Mouse (Mus musculus): ENCODE data around the gene Hmces. TPM values are rescaled to one million over a fixed set of nuclear protein-coding genes. Genes with fewer than 3 reads are reported as not detected.

The Hmces gene
- polyA plus RNA-seq, 1 experiment from 2014 or later, result 52.3 TPM

DNA sequence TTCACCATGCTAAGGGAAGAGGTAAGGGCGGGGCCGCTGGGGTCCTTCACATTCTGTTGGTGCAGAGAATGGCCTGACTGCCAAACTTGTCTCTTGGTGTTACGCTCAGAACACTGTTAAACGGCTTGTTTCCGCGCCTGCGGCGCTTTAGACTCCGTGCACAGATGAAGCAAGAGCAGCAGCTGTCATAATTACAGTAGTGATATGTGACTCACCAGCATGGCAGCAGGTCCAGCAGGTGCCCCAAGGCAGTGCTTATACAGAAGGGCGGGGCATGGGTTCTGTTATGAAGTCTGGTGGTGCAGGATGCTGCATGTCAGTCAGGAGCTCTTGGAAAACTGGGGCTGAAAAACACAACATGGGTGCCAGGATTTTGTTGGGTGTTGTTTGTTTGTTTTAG lies 15.7 kb upstream of the Hmces start:
- peaks cover 24% of the 10 kb centered on the region for H3K36me3 ChIP-seq (ENCODE audit: control insufficient read depth, insufficient read depth, low read length)
- no peak overlapping the region for H3K27ac ChIP-seq (ENCODE audit: low read depth, low read length)
- ATAC-seq (ENCODE audit: low FRiP score) (no peak), DNase-seq (ENCODE audit: low spot score) (no peak)
- H3K4me2 ChIP-seq (replicated peaks; ENCODE audit: low read depth, low read length), result no peak overlapping the region
- H3K9me3 ChIP-seq (ENCODE audit: control insufficient read depth, low read length), result no peaks in the 10 kb centered on the region
- H3K4me3 ChIP-seq (ENCODE audit: low read depth, low read length), result no peak overlapping the region
- H3K9ac ChIP-seq (ENCODE audit: low read depth, low read length), result no peak overlapping the region
- H3K4me1 ChIP-seq (replicated peaks; ENCODE audit: control insufficient read depth, insufficient read depth, low read length), result no peaks in the 10 kb centered on the region
- WGBS, result 96% methylated on average over 10 of the region's 10 CpGs
- H3K27me3 ChIP-seq (ENCODE audit: control insufficient read depth, insufficient read depth, low read length), result no peaks in the 10 kb centered on the region

DNA sequence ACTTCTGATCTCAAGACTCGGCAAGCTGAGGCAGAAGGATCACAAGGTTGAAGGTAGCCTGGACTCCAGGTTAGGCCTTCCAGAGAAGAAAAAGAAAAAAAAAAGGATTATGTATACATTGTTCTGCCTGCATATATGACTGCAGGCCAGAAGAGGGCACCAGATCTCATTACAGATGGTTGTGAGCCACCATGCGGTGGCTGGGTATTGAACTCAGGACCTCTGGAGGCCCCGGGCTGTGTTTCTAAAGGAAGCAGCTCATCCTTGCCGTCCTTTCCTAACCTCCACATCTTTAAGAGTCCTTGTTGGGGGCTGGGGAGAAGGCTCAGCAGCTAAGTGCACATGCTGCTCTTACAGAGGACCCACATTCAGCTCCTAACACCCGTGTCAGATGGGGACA lies 7.1 kb upstream of the Hmces start:
- H3K9ac ChIP-seq (ENCODE audit: low read depth, low read length), result no peak overlapping the region
- WGBS, result 76% methylated on average over 5 of the region's 5 CpGs
- no peaks in the 10 kb centered on the region for H3K4me1 ChIP-seq (replicated peaks; ENCODE audit: control insufficient read depth, insufficient read depth, low read length)
- no peak overlapping the region for H3K4me2 ChIP-seq (replicated peaks; ENCODE audit: low read depth, low read length)
- H3K4me3 ChIP-seq (ENCODE audit: low read depth, low read length), result no peak overlapping the region
- H3K36me3 ChIP-seq (ENCODE audit: control insufficient read depth, insufficient read depth, low read length), result peaks cover 14% of the 10 kb centered on the region
- peak; percentile 31 for DNase-seq (ENCODE audit: low spot score)
- H3K27ac ChIP-seq (ENCODE audit: low read depth, low read length), result no peak overlapping the region
- no peaks in the 10 kb centered on the region for H3K27me3 ChIP-seq (ENCODE audit: control insufficient read depth, insufficient read depth, low read length)
- H3K9me3 ChIP-seq (ENCODE audit: control insufficient read depth, low read length), result no peaks in the 10 kb centered on the region
- no peak for ATAC-seq (ENCODE audit: low FRiP score)

DNA sequence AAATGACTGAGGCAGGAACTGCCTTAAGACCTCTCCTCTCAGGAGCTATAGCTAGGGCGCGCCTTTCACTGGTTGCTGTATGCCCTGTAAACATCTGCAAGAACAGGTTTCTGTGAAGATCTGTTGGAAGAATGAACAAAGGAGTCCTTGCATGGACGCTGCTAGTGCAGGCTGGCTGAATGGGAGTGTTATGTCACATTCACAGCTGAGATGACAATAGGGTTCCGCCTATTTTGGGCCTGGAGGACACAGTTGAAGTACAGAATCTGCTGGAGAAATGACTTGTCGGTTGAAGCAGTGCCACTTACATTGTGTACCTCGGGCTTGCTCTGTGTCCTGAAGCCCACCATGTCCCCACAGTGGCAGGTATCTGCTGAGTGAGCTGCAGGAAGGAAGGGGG lies 4.6 kb upstream of the Hmces start:
- H3K36me3 ChIP-seq (ENCODE audit: control insufficient read depth, insufficient read depth, low read length), result peaks cover 10% of the 10 kb centered on the region; the same call in 1 of the 2 replicates
- WGBS, result 86% methylated on average over 6 of the region's 6 CpGs
- ATAC-seq (ENCODE audit: low FRiP score), result no peak
- H3K9me3 ChIP-seq (ENCODE audit: control insufficient read depth, low read length), result no peaks in the 10 kb centered on the region
- H3K4me3 ChIP-seq (ENCODE audit: low read depth, low read length), result no peak overlapping the region
- H3K4me1 ChIP-seq (replicated peaks; ENCODE audit: control insufficient read depth, insufficient read depth, low read length), result no peaks in the 10 kb centered on the region
- no peak overlapping the region for H3K4me2 ChIP-seq (replicated peaks; ENCODE audit: low read depth, low read length)
- no peaks in the 10 kb centered on the region for H3K27me3 ChIP-seq (ENCODE audit: control insufficient read depth, insufficient read depth, low read length)
- no peak for DNase-seq (ENCODE audit: low spot score)
- no peak overlapping the region for H3K27ac ChIP-seq (ENCODE audit: low read depth, low read length)
- no peak overlapping the region for H3K9ac ChIP-seq (ENCODE audit: low read depth, low read length)

DNA sequence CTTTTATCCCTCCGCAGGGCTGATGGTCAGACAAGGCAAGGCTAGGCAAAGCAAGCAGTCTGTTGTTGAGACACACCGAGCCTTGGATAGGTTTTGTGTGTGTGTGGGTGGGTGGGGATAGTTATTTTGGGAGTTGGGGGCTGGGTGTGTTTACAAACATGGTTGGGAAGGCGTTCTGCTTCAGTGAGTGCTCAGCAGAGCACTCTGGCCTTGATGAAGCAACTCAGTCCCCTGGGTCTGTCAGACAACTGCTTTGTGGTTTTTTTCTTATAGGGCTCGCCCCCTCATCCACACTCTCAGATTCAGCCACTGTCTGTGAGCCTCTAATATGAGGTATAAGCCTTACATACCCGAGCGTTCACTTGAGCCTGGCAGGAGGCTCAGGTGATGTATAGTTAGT lies 2.2 kb upstream of the Hmces start:
- Histone ChIP-seq H3K9ac (ENCODE audit: low read depth, low read length) (no peak overlapping the region), H3K4me3 (ENCODE audit: low read depth, low read length) (no peak overlapping the region), H3K9me3 (ENCODE audit: control insufficient read depth, low read length) (no peaks in the 10 kb centered on the region), H3K27me3 (ENCODE audit: control insufficient read depth, insufficient read depth, low read length) (no peaks in the 10 kb centered on the region), H3K27ac (ENCODE audit: low read depth, low read length) (no peak overlapping the region), H3K36me3 (ENCODE audit: control insufficient read depth, insufficient read depth, low read length) (0 out of 2 replicates have a peak, but pooled peaks cover 4% of the 10 kb centered on the region), H3K4me2 (replicated peaks; ENCODE audit: low read depth, low read length) (no peak overlapping the region), H3K4me1 (replicated peaks; ENCODE audit: control insufficient read depth, insufficient read depth, low read length) (no peaks in the 10 kb centered on the region; the same call in 1 of the 2 replicates)
- DNase-seq (ENCODE audit: low spot score) (no peak), ATAC-seq (ENCODE audit: low FRiP score) (no peak)
- 92% methylated on average over 6 of the region's 6 CpGs for WGBS

DNA sequence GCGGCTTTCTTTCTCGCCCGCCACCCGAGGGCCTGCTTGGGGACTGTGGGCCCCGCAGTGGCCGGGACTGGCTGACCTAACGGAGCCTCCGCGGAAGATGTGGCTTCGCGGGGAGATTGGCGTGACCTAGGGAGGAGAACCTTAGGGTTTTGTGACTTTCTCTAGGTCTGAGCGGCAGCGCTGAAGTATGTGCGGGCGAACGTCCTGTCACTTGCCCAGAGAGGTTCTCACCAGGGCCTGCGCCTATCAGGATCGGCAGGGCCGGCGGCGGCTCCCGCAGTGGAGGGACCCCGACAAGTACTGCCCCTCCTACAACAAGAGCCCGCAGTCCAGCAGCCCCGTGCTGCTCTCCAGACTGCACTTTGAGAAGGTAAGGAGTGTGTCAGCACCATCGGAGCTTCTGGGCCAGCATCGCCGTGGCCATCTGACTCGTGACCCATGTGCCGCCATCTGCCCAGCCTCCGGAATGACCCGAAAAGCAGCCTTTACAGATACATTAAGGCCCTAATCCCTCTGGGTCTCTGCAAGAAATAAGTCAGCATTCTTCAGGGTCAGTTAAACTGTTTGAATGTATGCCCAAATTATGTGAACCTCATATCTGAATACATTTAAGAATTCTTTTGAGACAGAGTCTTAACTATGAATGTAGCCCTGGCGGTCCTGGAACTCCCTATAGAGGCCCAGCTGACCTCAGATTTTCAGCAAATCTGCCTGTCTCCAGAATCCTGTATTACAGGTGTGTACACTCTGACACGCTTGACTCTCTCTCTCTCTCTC lies 779 bp downstream of the Hmces start:
- ATAC-seq (ENCODE audit: low FRiP score) (peak; percentile 70), DNase-seq (ENCODE audit: low spot score) (peak; percentile 68)
- WGBS, result 5% methylated on average over 33 of the region's 35 CpGs
- Histone ChIP-seq H3K36me3 (ENCODE audit: control insufficient read depth, insufficient read depth, low read length) (0 out of 2 replicates have a peak, but pooled peaks cover 2% of the 10 kb centered on the region), H3K4me2 (replicated peaks; ENCODE audit: low read depth, low read length) (peak overlapping the region; percentile 73), H3K4me3 (ENCODE audit: low read depth, low read length) (peak overlapping the region; percentile 75), H3K4me1 (replicated peaks; ENCODE audit: control insufficient read depth, insufficient read depth, low read length) (no peaks in the 10 kb centered on the region; the same call in 1 of the 2 replicates), H3K9ac (ENCODE audit: low read depth, low read length) (peak overlapping the region; percentile 86), H3K9me3 (ENCODE audit: control insufficient read depth, low read length) (no peaks in the 10 kb centered on the region), H3K27me3 (ENCODE audit: control insufficient read depth, insufficient read depth, low read length) (no peaks in the 10 kb centered on the region), H3K27ac (ENCODE audit: low read depth, low read length) (peak overlapping the region; percentile 74)

DNA sequence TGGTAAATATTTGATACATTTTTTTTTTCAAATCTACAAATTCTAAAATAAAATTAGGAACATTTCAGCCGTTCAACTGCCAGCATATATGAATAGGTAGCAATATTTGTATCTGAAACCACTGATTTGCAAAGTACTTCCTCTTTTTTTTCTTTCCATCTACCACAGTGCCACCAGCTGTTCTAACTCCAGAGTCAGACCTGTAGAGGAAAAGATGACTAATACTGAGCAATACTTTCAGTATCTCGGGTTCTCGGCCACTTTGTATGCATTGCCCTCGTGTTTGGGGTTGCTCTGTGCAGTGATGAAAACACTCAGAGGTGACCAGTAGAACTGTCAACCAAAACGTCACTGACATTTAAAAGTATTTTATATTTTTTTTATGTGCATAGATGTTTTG lies 2.2 kb downstream of the Hmces start:
- 93% methylated on average over 5 of the region's 5 CpGs for WGBS
- no peaks in the 10 kb centered on the region for H3K27me3 ChIP-seq (ENCODE audit: control insufficient read depth, insufficient read depth, low read length)
- H3K9ac ChIP-seq (ENCODE audit: low read depth, low read length), result no peak overlapping the region
- H3K4me2 ChIP-seq (replicated peaks; ENCODE audit: low read depth, low read length), result no peak overlapping the region
- ATAC-seq (ENCODE audit: low FRiP score) (no peak), DNase-seq (ENCODE audit: low spot score) (no peak)
- no peaks in the 10 kb centered on the region; the same call in 1 of the 2 replicates for H3K4me1 ChIP-seq (replicated peaks; ENCODE audit: control insufficient read depth, insufficient read depth, low read length)
- H3K27ac ChIP-seq (ENCODE audit: low read depth, low read length), result no peak overlapping the region
- H3K36me3 ChIP-seq (ENCODE audit: control insufficient read depth, insufficient read depth, low read length), result no peaks in the 10 kb centered on the region
- H3K9me3 ChIP-seq (ENCODE audit: control insufficient read depth, low read length), result no peaks in the 10 kb centered on the region
- no peak overlapping the region for H3K4me3 ChIP-seq (ENCODE audit: low read depth, low read length)

DNA sequence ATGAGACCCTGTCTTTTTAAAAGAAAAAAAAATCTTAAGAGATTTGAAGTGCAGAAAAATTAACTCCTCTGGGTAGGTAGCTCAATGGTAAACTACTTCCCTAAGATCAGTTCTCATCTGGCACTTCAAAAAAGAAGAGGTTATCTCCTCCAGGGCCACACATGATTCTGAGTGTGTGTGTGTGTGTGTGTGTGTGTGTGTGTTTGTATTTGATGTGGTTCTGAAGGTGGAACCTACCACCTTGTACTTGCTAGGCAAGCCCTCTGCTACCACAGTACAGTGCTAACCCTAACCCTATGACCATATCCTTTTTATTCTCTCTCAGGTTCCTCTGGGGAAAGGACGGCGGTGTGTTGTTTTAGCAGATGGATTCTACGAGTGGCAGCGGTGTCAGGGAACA lies 7.5 kb downstream of the Hmces start:
- Histone ChIP-seq H3K4me1 (replicated peaks; ENCODE audit: control insufficient read depth, insufficient read depth, low read length) (no peaks in the 10 kb centered on the region), H3K9me3 (ENCODE audit: control insufficient read depth, low read length) (no peaks in the 10 kb centered on the region), H3K4me3 (ENCODE audit: low read depth, low read length) (no peak overlapping the region), H3K27me3 (ENCODE audit: control insufficient read depth, insufficient read depth, low read length) (no peaks in the 10 kb centered on the region), H3K36me3 (ENCODE audit: control insufficient read depth, insufficient read depth, low read length) (no peaks in the 10 kb centered on the region), H3K9ac (ENCODE audit: low read depth, low read length) (no peak overlapping the region), H3K27ac (ENCODE audit: low read depth, low read length) (no peak overlapping the region), H3K4me2 (replicated peaks; ENCODE audit: low read depth, low read length) (no peak overlapping the region)
- ATAC-seq (ENCODE audit: low FRiP score) (no peak), DNase-seq (ENCODE audit: low spot score) (no peak)
- 97% methylated on average over 4 of the region's 4 CpGs for WGBS

DNA sequence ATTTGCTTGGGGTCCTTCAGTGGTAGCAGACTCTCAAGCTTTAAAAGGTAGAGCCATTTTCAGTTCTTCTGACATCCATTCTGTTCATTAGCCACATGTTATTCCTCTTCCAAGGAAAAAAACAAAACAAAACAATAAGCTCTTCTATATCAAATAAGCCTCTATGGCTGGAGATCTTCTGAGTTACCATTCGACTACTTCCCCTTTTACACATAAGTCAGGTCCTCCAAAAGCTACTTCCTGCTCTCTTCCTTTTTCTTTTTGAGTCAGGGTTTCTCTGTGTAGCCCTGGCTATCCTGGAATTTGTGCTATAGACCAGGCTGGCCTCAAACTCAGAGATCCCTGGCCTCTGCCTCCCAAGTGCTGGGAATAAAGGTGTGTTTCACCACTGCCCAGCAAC lies 9.9 kb downstream of the Hmces start:
- Histone ChIP-seq H3K9ac (ENCODE audit: low read depth, low read length) (no peak overlapping the region), H3K27ac (ENCODE audit: low read depth, low read length) (no peak overlapping the region), H3K36me3 (ENCODE audit: control insufficient read depth, insufficient read depth, low read length) (no peaks in the 10 kb centered on the region), H3K4me2 (replicated peaks; ENCODE audit: low read depth, low read length) (no peak overlapping the region), H3K4me1 (replicated peaks; ENCODE audit: control insufficient read depth, insufficient read depth, low read length) (no peaks in the 10 kb centered on the region), H3K4me3 (ENCODE audit: low read depth, low read length) (no peak overlapping the region), H3K27me3 (ENCODE audit: control insufficient read depth, insufficient read depth, low read length) (no peaks in the 10 kb centered on the region), H3K9me3 (ENCODE audit: control insufficient read depth, low read length) (no peaks in the 10 kb centered on the region)
- 94% methylated on average over 1 of the region's 1 CpGs for WGBS
- no peak for DNase-seq (ENCODE audit: low spot score)
- no peak for ATAC-seq (ENCODE audit: low FRiP score)

DNA sequence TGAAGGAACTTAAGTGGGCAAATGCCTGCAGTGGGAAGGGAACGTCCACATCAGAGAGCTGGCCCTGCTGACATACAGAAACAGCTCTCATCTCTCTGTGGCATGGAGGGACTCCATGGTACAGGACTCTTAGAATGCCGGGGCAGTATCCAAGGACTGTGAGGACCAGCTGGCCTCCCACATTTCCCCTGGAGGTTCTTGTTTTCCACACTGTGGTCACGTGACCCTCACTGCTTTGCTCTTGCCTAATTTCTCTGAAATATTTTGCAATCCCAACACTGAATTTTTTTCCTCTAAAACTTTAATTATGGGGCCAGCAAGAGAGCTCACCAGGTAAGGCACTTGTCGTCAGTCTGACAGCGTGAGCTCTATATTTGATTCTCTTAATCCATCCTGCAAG lies 21.3 kb downstream of the Hmces start:
- Histone ChIP-seq H3K4me1 (replicated peaks; ENCODE audit: control insufficient read depth, insufficient read depth, low read length) (no peaks in the 10 kb centered on the region), H3K9me3 (ENCODE audit: control insufficient read depth, low read length) (no peaks in the 10 kb centered on the region), H3K4me2 (replicated peaks; ENCODE audit: low read depth, low read length) (no peak overlapping the region), H3K36me3 (ENCODE audit: control insufficient read depth, insufficient read depth, low read length) (peaks cover 6% of the 10 kb centered on the region; the same call in 1 of the 2 replicates), H3K27ac (ENCODE audit: low read depth, low read length) (no peak overlapping the region), H3K9ac (ENCODE audit: low read depth, low read length) (no peak overlapping the region), H3K4me3 (ENCODE audit: low read depth, low read length) (no peak overlapping the region), H3K27me3 (ENCODE audit: control insufficient read depth, insufficient read depth, low read length) (no peaks in the 10 kb centered on the region)
- DNase-seq (ENCODE audit: low spot score), result no peak
- no peak for ATAC-seq (ENCODE audit: low FRiP score)
- 88% methylated on average over 5 of the region's 5 CpGs for WGBS
